Mouse (Mus musculus) splenic B cell, adult 2 months (primary cell): ENCODE data around the gene Ccdc85c.

Experiments used
- DNase-seq: peaks from one replicate; pipeline ENCODE4 v3.0.0-alpha.2; 2011; ENCODE audit warnings: low read depth, low spot score
- H3K27me3 ChIP-seq: 2 replicates; pipeline ENCODE4 v1.6.1; 2012; ENCODE audit warnings: mild to moderate bottlenecking, low read length, moderate library complexity, mixed read lengths; ENCODE audit not compliant: control insufficient read depth, poor library complexity, insufficient read depth, severe bottlenecking
- H3K36me3 ChIP-seq: 2 replicates; pipeline ENCODE4 v1.6.1; 2012; ENCODE audit warnings: mild to moderate bottlenecking, low read length, moderate library complexity, mixed read lengths; ENCODE audit not compliant: control insufficient read depth, poor library complexity, insufficient read depth, severe bottlenecking

Ccdc85c gene

GRCm38 (mm10) chr12:108265831-108266619 is 9.2 kb downstream of the Ccdc85c start:
- H3K27me3 ChIP-seq, result no peaks in the 10 kb centered on the region
- no peaks in the 10 kb centered on the region for H3K36me3 ChIP-seq
- no peak for DNase-seq

GRCm38 (mm10) chr12:108264918-108265317 is 10.3 kb downstream of the Ccdc85c start:
- DNase-seq, result no peak
- H3K27me3 ChIP-seq, result no peaks in the 10 kb centered on the region
- no peaks in the 10 kb centered on the region for H3K36me3 ChIP-seq

- DNase-seq, result no peak
- no peaks in the 10 kb centered on the region for H3K27me3 ChIP-seq
- H3K36me3 ChIP-seq, result no peaks in the 10 kb centered on the region
Measured at GRCm38 (mm10) chr12:108260950-108261349, 14.3 kb downstream of the Ccdc85c start.

GRCm38 (mm10) chr12:108259322-108260049 is 15.7 kb downstream of the Ccdc85c start:
- no peak for DNase-seq

GRCm38 (mm10) chr12:108256734-108257133 is 18.5 kb downstream of the Ccdc85c start:
- Histone ChIP-seq H3K27me3 (no peaks in the 10 kb centered on the region), H3K36me3 (no peaks in the 10 kb centered on the region)
- DNase-seq, result no peak

More at GRCm38 (mm10) chr12:108259322-108260049, 15.7 kb downstream of the Ccdc85c start:
- Histone ChIP-seq H3K27me3 (no peaks in the 10 kb centered on the region), H3K36me3 (no peaks in the 10 kb centered on the region)

GRCm38 (mm10) chr12:108255960-108256359 is 19.3 kb downstream of the Ccdc85c start:
- H3K36me3 ChIP-seq, result no peaks in the 10 kb centered on the region
- no peaks in the 10 kb centered on the region for H3K27me3 ChIP-seq
- no peak for DNase-seq

GRCm38 (mm10) chr12:108255511-108255919 is 19.7 kb downstream of the Ccdc85c start:
- DNase-seq, result no peak
- Histone ChIP-seq H3K27me3 (no peaks in the 10 kb centered on the region), H3K36me3 (no peaks in the 10 kb centered on the region)

GRCm38 (mm10) chr12:108253042-108253441 is 22.2 kb downstream of the Ccdc85c start:
- H3K27me3 ChIP-seq, result no peaks in the 10 kb centered on the region
- no peak for DNase-seq

GRCm38 (mm10) chr12:108251825-108252542 is 23.2 kb downstream of the Ccdc85c start:
- no peak for DNase-seq
- Histone ChIP-seq H3K27me3 (no peaks in the 10 kb centered on the region), H3K36me3 (no peaks in the 10 kb centered on the region)

More at GRCm38 (mm10) chr12:108253042-108253441, 22.2 kb downstream of the Ccdc85c start:
- no peaks in the 10 kb centered on the region for H3K36me3 ChIP-seq

GRCm38 (mm10) chr12:108251034-108251792 is 24.0 kb downstream of the Ccdc85c start:
- Histone ChIP-seq H3K27me3 (no peaks in the 10 kb centered on the region), H3K36me3 (no peaks in the 10 kb centered on the region)
- no peak for DNase-seq

GRCm38 (mm10) chr12:108249522-108249921 is 25.7 kb downstream of the Ccdc85c start:
- no peak for DNase-seq
- no peaks in the 10 kb centered on the region for H3K36me3 ChIP-seq
- H3K27me3 ChIP-seq, result no peaks in the 10 kb centered on the region

GRCm38 (mm10) chr12:108249019-108249418 is 26.2 kb downstream of the Ccdc85c start:
- Histone ChIP-seq H3K27me3 (no peaks in the 10 kb centered on the region), H3K36me3 (no peaks in the 10 kb centered on the region)

GRCm38 (mm10) chr12:108246759-108247500 is 28.3 kb downstream of the Ccdc85c start:
- Histone ChIP-seq H3K36me3 (no peaks in the 10 kb centered on the region), H3K27me3 (no peaks in the 10 kb centered on the region)
- DNase-seq, result no peak

More at GRCm38 (mm10) chr12:108249019-108249418, 26.2 kb downstream of the Ccdc85c start:
- DNase-seq, result no peak

GRCm38 (mm10) chr12:108245579-108245978 is 29.6 kb downstream of the Ccdc85c start:
- Histone ChIP-seq H3K27me3 (no peaks in the 10 kb centered on the region), H3K36me3 (no peaks in the 10 kb centered on the region)
- DNase-seq, result no peak
